Mouse (Mus musculus) embryonic fibroblast, embryonic 13.5 days (primary cell): ENCODE results near the gene Ppt1.

ENCODE experiments used
- CTCF ChIP-seq: IDR thresholded peaks from 2 replicates; pipeline ENCODE4 v1.5.1; 2011; ENCODE audit warnings: mild to moderate bottlenecking, control low read depth, low read length, moderate library complexity, borderline replicate concordance; ENCODE audit not compliant: insufficient read depth
- POLR2A ChIP-seq: IDR thresholded peaks from 2 replicates; pipeline ENCODE4 v1.6.1; 2011; ENCODE audit warnings: low read depth, mild to moderate bottlenecking, control low read depth, low read length, moderate library complexity

- TF ChIP-seq CTCF (no peak), POLR2A (no peak)
Measured at GRCm38 (mm10) chr4:122905359-122905758, 69.3 kb downstream of the Ppt1 start.
